Mouse (Mus musculus) urinary bladder, postnatal 14 days (tissue): ENCODE results near the gene Lingo4.
A peak's percentile ranks its signal among the peaks of the same experiment; 100 is the strongest.

Source experiments
- DNase-seq: peaks from one replicate; pipeline ENCODE4 v3.0.0; 2021; ENCODE audit warnings: low spot score

The Lingo4 gene

GRCm38 (mm10) chr3:94387391-94387790 lies 10.9 kb upstream of the Lingo4 start:
- no peak for DNase-seq

- DNase-seq: no peak
These were observed 10.3 kb upstream of the Lingo4 start for GRCm38 (mm10) chr3:94388047-94388446.

GRCm38 (mm10) chr3:94389420-94389819 lies 8.9 kb upstream of the Lingo4 start:
- DNase-seq: no peak

GRCm38 (mm10) chr3:94391001-94391400 lies 7.3 kb upstream of the Lingo4 start:
- DNase-seq: no peak

- DNase-seq: no peak
These were observed 6.2 kb upstream of the Lingo4 start for GRCm38 (mm10) chr3:94392128-94392527.

GRCm38 (mm10) chr3:94393049-94393448 lies 5.3 kb upstream of the Lingo4 start:
- no peak for DNase-seq

GRCm38 (mm10) chr3:94396336-94396735 lies 2.0 kb upstream of the Lingo4 start:
- no peak for DNase-seq

GRCm38 (mm10) chr3:94396851-94397250 lies 1.5 kb upstream of the Lingo4 start:
- no peak for DNase-seq

GRCm38 (mm10) chr3:94398943-94399481 lies 695 bp downstream of the Lingo4 start:
- no peak for DNase-seq

- DNase-seq: no peak
These were observed 1.5 kb downstream of the Lingo4 start for GRCm38 (mm10) chr3:94399663-94400310.

GRCm38 (mm10) chr3:94402451-94402850 lies 4.1 kb downstream of the Lingo4 start:
- no peak for DNase-seq

GRCm38 (mm10) chr3:94404366-94405054 lies 6.2 kb downstream of the Lingo4 start:
- DNase-seq: no peak

- DNase-seq: no peak
These were observed 7.2 kb downstream of the Lingo4 start for GRCm38 (mm10) chr3:94405561-94405960.

GRCm38 (mm10) chr3:94412530-94412929 lies 14.2 kb downstream of the Lingo4 start:
- DNase-seq: no peak

- DNase-seq: peak; percentile 94
These were observed 14.8 kb downstream of the Lingo4 start, which contains the start of gene Tdrkh for GRCm38 (mm10) chr3:94413031-94413679. TSS of gene Tdrkh (plus strand) at chr3:94413273.

- no peak for DNase-seq
These were observed 32.7 kb downstream of the Lingo4 start for GRCm38 (mm10) chr3:94430980-94431379.

GRCm38 (mm10) chr3:94434305-94434704 lies 36.0 kb downstream of the Lingo4 start:
- no peak for DNase-seq

- DNase-seq: no peak
These were observed 38.1 kb downstream of the Lingo4 start for GRCm38 (mm10) chr3:94436420-94436819.

GRCm38 (mm10) chr3:94441182-94441581 lies 42.9 kb downstream of the Lingo4 start:
- DNase-seq: no peak

- DNase-seq: peak; percentile 95
These were observed 44.8 kb downstream of the Lingo4 start, which contains the start of gene Mrpl9 for GRCm38 (mm10) chr3:94442951-94443596. TSS of gene Mrpl9 (plus strand) at chr3:94443318.

GRCm38 (mm10) chr3:94443597-94443964 lies 45.3 kb downstream of the Lingo4 start, which contains the start of gene Oaz3:
TSS of gene Oaz3 (minus strand) at chr3:94443915.
- DNase-seq: no peak

- no peak for DNase-seq
These were observed 51.1 kb downstream of the Lingo4 start for GRCm38 (mm10) chr3:94449377-94449776.
